Mouse (Mus musculus) hindbrain, embryonic 14.5 days (tissue): ENCODE data around the gene Gcn1l1. TPM values are rescaled to one million over a fixed set of nuclear protein-coding genes. Genes with fewer than 3 reads are reported as not detected.
A peak's percentile ranks its signal among the peaks of the same experiment; 100 is the strongest.
"Not testable (repeated sequence)": the region's sequence is repeated elsewhere in the genome, so short reads cannot be mapped to it uniquely, and the experiment has no call there.

ENCODE experiments used
- ATAC-seq: fragments of 200-750 bp; cut with Nextera tagmentation; 2 replicates; pipeline ENCODE4 v1.8.0; 2017; ENCODE audit warnings: moderate number of reproducible peaks, mild to moderate bottlenecking, moderate TSS enrichment, moderate library complexity; ENCODE audit not compliant: low FRiP score
- DNase-seq: peaks from one replicate; pipeline ENCODE4 v3.0.0-alpha.2; 2015; ENCODE audit warnings: low spot score
- H3K27ac ChIP-seq: fragments of 300-500 bp; sonication (generic); 2 replicates; pipeline ENCODE4 v1.5.1; 2014; ENCODE audit warnings: mild to moderate bottlenecking, moderate library complexity
- H3K27me3 ChIP-seq: fragments of 300-500 bp; sonication (generic); 2 replicates; pipeline ENCODE4 v1.6.1; 2014; ENCODE audit warnings: mild to moderate bottlenecking, low read length, mixed read lengths; ENCODE audit not compliant: control insufficient read depth, insufficient read depth
- H3K36me3 ChIP-seq: fragments of 300-500 bp; sonication (generic); replicated peaks from 2 replicates; pipeline ENCODE4 v1.6.1; 2014; ENCODE audit not compliant: control insufficient read depth, insufficient read depth
- H3K4me1 ChIP-seq: fragments of 300-500 bp; sonication (generic); replicated peaks from 2 replicates; pipeline ENCODE4 v1.6.1; 2014; ENCODE audit warnings: antibody characterized with exemption, low read length, mixed read lengths; ENCODE audit not compliant: control insufficient read depth, insufficient read depth
- H3K4me2 ChIP-seq: fragments of 300-500 bp; sonication (generic); replicated peaks from 2 replicates; pipeline ENCODE4 v1.6.1; 2014; ENCODE audit warnings: mild to moderate bottlenecking, moderate library complexity
- H3K4me3 ChIP-seq: fragments of 300-500 bp; sonication (generic); replicated peaks from 2 replicates; pipeline ENCODE4 v1.5.1; 2014; ENCODE audit warnings: mild to moderate bottlenecking, low read length
- H3K9ac ChIP-seq: fragments of 300-500 bp; sonication (generic); 2 replicates; pipeline ENCODE4 v1.6.1; 2014
- H3K9me3 ChIP-seq: fragments of 300-500 bp; sonication (generic); 2 replicates; pipeline ENCODE4 v1.6.1; 2016; ENCODE audit warnings: low read length; ENCODE audit not compliant: control insufficient read depth
- WGBS: fragments of 180-500 bp; shearing (Covaris S2); extraction: QIAGEN DNeasy Blood & Tissue Kit; methylation state at CpG from one replicate; pipeline ENCODE4 v1.1.7; 2014; 5-methylcytosine and 5-hydroxymethylcytosine counted together
- polyA plus RNA-seq: library from polyadenylated mRNA; unstranded; fragments of >200 nt; fragmentation: Nextera tagmentation; extraction: Ambion mirVana; gene quantifications from 2 replicates; pipeline ENCODE4 v1.2.1, GENCODE M21; 2014

The Gcn1l1 gene
- polyA plus RNA-seq, 1 experiment from 2014 or later, result 45.2 TPM

- no peak for DNase-seq
- no peaks in the 10 kb centered on the region for H3K9me3 ChIP-seq
- H3K4me3 ChIP-seq, result peak overlapping the region; percentile 97
- under 1% methylated on average over 27 of the region's 46 CpGs for WGBS
- H3K27me3 ChIP-seq, result no peaks in the 10 kb centered on the region
- peak overlapping the region; percentile 90 for H3K4me2 ChIP-seq
- peaks cover 23% of the 10 kb centered on the region for H3K4me1 ChIP-seq
- peaks cover 40% of the 10 kb centered on the region for H3K36me3 ChIP-seq
- H3K27ac ChIP-seq, result peak overlapping the region; percentile 81
- peak; percentile 41; the same call in 1 of the 2 replicates for ATAC-seq
- peak overlapping the region; percentile 92 for H3K9ac ChIP-seq
Observed at GRCm38 (mm10) chr5:115565403-115565802, 349 bp downstream of the Gcn1l1 start.

DNA sequence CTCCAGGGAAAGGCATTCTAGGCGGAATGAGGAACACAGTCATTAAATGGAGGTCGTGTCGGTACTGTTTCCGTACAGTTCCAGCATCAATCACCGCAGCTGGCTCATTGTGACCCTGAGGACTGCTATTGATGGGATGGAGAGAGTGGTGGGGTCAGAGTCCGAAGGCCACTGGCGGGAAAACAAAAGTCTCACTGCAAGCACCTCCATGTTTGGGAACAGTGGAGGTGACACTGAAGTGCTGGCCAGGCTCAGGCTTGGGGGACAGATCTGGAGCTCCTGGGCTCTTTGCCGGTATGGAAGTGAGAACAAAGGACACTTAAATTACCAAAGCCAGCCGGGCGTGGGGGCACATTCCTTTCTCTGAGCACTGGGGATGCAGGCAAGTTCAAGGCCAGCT lies 3.6 kb downstream of the Gcn1l1 start:
- Histone ChIP-seq H3K9me3 (no peaks in the 10 kb centered on the region), H3K36me3 (peaks cover 34% of the 10 kb centered on the region), H3K4me2 (no peak overlapping the region), H3K27me3 (no peaks in the 10 kb centered on the region), H3K4me1 (peaks cover 17% of the 10 kb centered on the region), H3K4me3 (no peak overlapping the region), H3K9ac (no peak overlapping the region), H3K27ac (no peak overlapping the region)
- WGBS, result 41% methylated on average over 10 of the region's 10 CpGs
- no peak for ATAC-seq
- no peak for DNase-seq

DNA sequence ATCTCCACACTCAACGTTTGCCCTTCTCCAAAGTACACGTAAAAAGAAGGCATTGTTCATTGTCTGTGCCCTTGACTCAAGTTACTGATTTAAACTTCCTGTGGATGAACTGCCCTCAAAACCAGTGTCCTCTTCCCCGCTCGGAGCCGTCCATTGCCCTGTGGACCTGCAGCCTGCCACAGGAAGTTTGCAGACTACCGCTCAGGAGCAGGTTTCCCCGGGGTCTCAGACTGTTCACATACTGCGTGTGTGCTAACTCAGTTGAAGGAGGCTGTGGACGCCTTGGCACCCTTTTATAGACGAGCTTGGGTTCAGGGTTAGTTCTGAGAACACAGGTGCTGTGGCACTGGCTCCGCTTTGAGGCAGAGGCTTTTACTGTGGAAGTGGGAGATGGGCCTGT lies 4.3 kb downstream of the Gcn1l1 start:
- Histone ChIP-seq H3K36me3 (peaks cover 34% of the 10 kb centered on the region), H3K4me2 (no peak overlapping the region), H3K9me3 (no peaks in the 10 kb centered on the region), H3K9ac (no peak overlapping the region), H3K4me3 (no peak overlapping the region), H3K27me3 (no peaks in the 10 kb centered on the region), H3K4me1 (peaks cover 15% of the 10 kb centered on the region), H3K27ac (no peak overlapping the region)
- WGBS, result 81% methylated on average over 11 of the region's 11 CpGs
- ATAC-seq (no peak), DNase-seq (no peak)

DNA sequence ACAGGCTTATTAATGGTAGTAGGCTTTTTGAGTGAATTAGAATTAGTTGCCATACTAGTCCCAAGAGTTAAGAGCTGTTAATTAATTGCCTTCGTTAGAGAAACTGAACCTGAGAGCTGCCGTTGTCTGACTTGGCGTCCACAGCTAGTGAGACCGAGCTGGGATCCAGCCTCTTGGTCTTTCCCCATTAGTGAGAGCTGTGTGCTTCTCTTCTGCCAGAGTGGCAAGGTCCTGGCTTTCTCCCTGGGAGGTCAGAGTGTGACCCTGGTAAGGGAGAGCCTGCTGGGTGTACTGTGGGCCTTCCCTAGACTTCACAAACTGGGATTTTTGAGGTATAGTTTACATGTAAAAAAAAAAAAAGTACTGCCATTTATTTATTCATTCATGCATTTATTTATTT lies 4.7 kb downstream of the Gcn1l1 start:
- ATAC-seq (no peak), DNase-seq (no peak)
- Histone ChIP-seq H3K27me3 (no peaks in the 10 kb centered on the region), H3K36me3 (peaks cover 38% of the 10 kb centered on the region), H3K4me1 (peaks cover 11% of the 10 kb centered on the region), H3K27ac (no peak overlapping the region), H3K4me2 (no peak overlapping the region), H3K9ac (no peak overlapping the region), H3K4me3 (no peak overlapping the region), H3K9me3 (no peaks in the 10 kb centered on the region)
- WGBS, result 77% methylated on average over 4 of the region's 4 CpGs

DNA sequence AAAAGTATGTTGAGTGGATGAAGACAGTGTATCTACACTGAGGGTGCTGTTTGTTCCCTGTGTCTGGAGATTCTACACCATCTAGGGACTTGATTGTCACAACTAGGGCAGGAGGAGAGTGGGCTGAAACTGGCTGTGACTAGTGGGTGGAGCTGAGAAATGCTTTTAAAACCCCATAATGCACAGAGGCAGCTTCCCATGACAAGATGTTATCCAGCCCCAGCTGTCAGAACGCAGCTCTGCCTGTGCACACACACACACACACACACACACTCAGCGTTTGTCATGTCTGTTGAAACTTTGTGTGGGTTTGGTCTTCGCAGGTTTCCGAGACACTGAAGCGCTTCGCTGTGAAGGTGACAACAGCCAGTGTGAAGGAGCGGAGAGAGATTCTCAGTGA lies 6.0 kb downstream of the Gcn1l1 start:
- Histone ChIP-seq H3K4me2 (no peak overlapping the region), H3K9me3 (no peaks in the 10 kb centered on the region), H3K4me1 (peaks cover 3% of the 10 kb centered on the region), H3K27ac (no peak overlapping the region), H3K9ac (no peak overlapping the region), H3K4me3 (no peak overlapping the region), H3K36me3 (peaks cover 51% of the 10 kb centered on the region), H3K27me3 (no peaks in the 10 kb centered on the region)
- 95% methylated on average over 7 of the region's 7 CpGs for WGBS
- ATAC-seq (no peak), DNase-seq (no peak)

- Histone ChIP-seq H3K27ac (no peak overlapping the region), H3K36me3 (peaks cover 69% of the 10 kb centered on the region), H3K27me3 (no peaks in the 10 kb centered on the region), H3K4me3 (no peak overlapping the region), H3K4me1 (no peaks in the 10 kb centered on the region), H3K9ac (no peak overlapping the region), H3K9me3 (no peaks in the 10 kb centered on the region), H3K4me2 (no peak overlapping the region)
- DNase-seq (no peak), ATAC-seq (no peak)
- 64% methylated on average over 17 of the region's 17 CpGs for WGBS
Observed at GRCm38 (mm10) chr5:115572679-115573535, 7.9 kb downstream of the Gcn1l1 start.

DNA sequence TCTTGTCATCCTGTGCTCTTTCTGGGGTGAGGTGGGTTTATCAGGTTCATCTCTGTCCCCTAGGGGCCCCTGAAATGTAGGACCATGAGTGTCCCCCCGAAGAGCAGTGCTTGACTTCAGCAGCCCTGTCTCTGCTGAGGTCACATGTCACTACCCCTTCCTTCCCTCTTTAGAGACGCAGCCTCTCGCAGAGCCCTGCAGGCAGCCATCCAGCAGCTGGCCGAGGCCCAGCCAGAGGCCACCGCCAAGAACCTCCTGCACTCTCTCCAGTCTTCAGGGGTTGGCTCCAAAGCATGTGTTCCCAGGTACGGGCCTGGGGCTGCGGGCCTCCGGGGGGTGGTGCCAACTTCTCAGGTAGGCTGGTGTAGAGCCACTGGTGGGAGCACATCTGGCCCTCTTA lies 9.9 kb downstream of the Gcn1l1 start:
- no peak for ATAC-seq

GRCm38 (mm10) chr5:115577686-115578085 lies 12.6 kb downstream of the Gcn1l1 start:
- not testable (repeated sequence) for H3K27me3 ChIP-seq, ATAC-seq, H3K4me1 ChIP-seq, H3K9ac ChIP-seq, H3K4me3 ChIP-seq, H3K4me2 ChIP-seq, H3K27ac ChIP-seq, DNase-seq, H3K9me3 ChIP-seq
- H3K36me3 ChIP-seq, result peaks cover 98% of the 10 kb centered on the region
- WGBS, result 94% methylated on average over 4 of the region's 4 CpGs

More for the DNA sequence above, 9.9 kb downstream of the Gcn1l1 start:
- 82% methylated on average over 8 of the region's 8 CpGs for WGBS
- H3K27me3 ChIP-seq, result no peaks in the 10 kb centered on the region
- no peak for DNase-seq
- no peak overlapping the region for H3K4me2 ChIP-seq
- no peak overlapping the region for H3K27ac ChIP-seq
- no peak overlapping the region for H3K4me3 ChIP-seq
- no peaks in the 10 kb centered on the region for H3K9me3 ChIP-seq
- H3K4me1 ChIP-seq, result no peaks in the 10 kb centered on the region
- H3K9ac ChIP-seq, result no peak overlapping the region
- peaks cover 90% of the 10 kb centered on the region for H3K36me3 ChIP-seq

GRCm38 (mm10) chr5:115578922-115579321 lies 13.9 kb downstream of the Gcn1l1 start:
- H3K27ac ChIP-seq, result no peak overlapping the region
- peaks cover 99% of the 10 kb centered on the region for H3K36me3 ChIP-seq
- ATAC-seq (no peak), DNase-seq (no peak)
- H3K27me3 ChIP-seq, result no peaks in the 10 kb centered on the region
- no peak overlapping the region for H3K4me3 ChIP-seq
- H3K9ac ChIP-seq, result no peak overlapping the region
- WGBS, result 96% methylated on average over 14 of the region's 14 CpGs
- no peaks in the 10 kb centered on the region for H3K4me1 ChIP-seq
- H3K4me2 ChIP-seq, result no peak overlapping the region
- peaks cover 5% of the 10 kb centered on the region; the same call in 1 of the 2 replicates for H3K9me3 ChIP-seq
